Mouse (Mus musculus): Measurements from ENCODE around the gene Amn. TPM values are rescaled to one million over a fixed set of nuclear protein-coding genes. Genes with fewer than 3 reads are reported as not detected.

Amn gene
- not detected for total RNA-seq (2022)

DNA sequence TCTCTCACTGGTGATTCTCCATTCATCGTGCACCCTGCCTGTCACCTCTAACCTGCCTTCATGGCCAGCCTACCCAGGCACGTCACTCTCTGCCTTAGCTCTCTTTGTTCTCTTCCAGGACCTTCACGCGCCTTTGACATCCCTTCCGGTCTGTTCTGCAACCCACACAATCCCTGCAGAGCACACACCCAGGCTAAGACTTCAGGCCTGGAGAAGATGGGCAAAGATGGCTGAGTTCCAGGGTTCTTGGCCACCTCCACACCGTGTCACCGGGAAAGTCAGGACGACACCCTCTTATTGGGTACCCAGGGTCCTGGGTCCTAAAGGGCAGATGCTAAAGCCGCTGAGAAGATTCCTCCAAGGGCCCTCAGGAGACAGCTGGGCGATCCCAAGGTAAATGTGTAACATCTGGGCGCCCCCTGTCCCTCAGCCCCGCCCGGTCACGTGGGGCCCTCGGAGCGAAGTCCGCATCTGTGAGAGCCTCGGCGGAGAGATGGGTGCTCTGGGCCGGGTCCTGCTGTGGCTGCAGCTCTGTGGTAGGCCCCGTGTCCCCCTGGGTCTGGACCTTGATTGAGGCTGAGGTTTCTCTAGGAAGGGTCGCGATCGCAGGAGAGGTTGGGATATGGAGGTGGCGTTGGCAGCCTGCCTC lies at the start of gene Amn:
Gene Amn, plus strand, starts transcription at position 467 of the 649 bp plus-strand sequence.
- no peak for DNase-seq (ENCODE audit: low spot score in 2 of 2)

DNA sequence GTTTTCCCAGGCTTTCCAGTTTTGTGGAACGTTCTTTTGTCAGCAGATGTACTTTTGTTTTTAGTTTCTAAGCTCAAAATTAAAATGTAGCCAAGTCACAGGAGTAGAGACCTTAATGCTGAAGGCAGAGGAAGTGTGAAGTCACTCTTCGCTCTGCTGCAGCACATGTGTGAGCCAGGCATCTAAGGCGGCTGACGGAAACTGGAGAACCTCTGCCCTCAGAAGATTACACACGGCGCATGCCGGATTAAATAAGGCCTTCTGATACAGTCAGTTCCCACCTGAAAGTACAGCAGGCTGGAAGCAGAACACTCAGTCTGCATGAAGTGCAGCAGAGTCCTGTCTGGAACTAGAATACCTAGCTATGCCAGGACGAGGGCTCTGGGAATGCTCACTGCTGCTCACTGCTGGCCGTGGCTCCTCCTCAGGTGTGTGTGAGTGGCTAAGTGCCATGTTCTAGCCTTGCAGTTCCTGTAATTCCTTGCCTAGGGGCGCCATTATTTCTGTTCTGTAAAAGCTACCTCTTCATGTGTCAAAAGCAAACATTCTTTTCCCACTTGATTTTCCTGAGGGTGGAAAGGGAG lies 45.6 kb upstream of the Amn start:
- DNase-seq (ENCODE audit: low spot score in 2 of 2), result no peak

- no peak for DNase-seq (ENCODE audit: low spot score in 2 of 2)
These were observed 43.5 kb upstream of the Amn start for GRCm38 (mm10) chr12:111227410-111227809.

GRCm38 (mm10) chr12:111228488-111228887 lies 42.4 kb upstream of the Amn start:
- DNase-seq (ENCODE audit: low spot score in 2 of 2), result no peak

- DNase-seq (ENCODE audit: low spot score in 2 of 2), result no peak
These were observed 40.1 kb upstream of the Amn start for GRCm38 (mm10) chr12:111230793-111231192.

- no peak for DNase-seq (ENCODE audit: low spot score in 2 of 2)
These were observed 37.1 kb upstream of the Amn start for GRCm38 (mm10) chr12:111233798-111234197.

- DNase-seq (ENCODE audit: low spot score in 2 of 2), result no peak
These were observed 36.5 kb upstream of the Amn start for GRCm38 (mm10) chr12:111234383-111234782.

DNA sequence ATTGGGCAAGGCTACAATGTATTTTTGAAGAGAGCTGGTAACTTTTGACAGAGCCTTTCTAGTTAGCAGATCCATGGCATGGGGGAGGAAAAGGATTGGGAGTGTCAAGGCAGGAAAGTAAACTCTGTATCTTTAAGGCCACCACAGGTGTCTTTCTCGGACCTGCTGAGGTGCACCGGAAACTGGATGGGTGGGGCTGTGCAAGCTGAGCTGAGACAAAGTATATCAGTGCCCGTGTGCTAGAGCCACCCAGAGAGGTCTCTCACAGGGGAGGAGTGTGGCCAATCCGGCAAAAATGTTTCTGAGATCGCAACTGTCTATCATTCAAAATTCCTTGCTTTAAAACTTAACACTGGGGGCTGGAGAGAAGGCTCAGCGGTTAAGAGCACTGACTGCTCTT lies 35.3 kb upstream of the Amn start:
- DNase-seq (ENCODE audit: low spot score in 2 of 2), result no peak

DNA sequence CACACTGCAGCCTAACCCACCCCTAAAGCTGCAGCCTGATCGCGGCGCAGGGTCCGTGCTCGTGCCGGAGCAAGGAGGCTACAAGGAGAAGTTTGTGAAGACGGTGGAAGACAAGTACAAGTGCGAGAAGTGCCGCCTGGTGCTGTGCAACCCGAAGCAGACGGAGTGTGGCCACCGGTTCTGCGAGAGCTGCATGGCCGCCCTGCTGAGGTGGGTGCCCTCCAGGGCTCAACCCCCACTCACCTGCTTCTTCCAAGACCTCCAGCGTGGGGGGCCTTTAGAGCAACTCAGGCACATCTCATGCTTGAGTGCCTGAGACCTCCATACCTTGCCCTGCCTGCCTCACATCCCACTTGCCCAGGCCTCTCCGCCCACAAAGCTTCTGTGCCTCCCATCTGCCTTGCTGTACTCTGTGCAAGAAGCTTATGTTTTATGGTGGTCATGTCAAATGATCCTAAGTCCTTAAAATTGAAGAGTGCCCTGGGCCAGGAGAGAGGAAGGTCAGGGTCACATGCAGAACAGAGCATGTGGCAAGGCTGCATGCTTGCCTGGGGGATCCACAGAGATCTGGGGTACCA lies 33.2 kb upstream of the Amn start:
- no peak for DNase-seq (ENCODE audit: low spot score in 2 of 2)

DNA sequence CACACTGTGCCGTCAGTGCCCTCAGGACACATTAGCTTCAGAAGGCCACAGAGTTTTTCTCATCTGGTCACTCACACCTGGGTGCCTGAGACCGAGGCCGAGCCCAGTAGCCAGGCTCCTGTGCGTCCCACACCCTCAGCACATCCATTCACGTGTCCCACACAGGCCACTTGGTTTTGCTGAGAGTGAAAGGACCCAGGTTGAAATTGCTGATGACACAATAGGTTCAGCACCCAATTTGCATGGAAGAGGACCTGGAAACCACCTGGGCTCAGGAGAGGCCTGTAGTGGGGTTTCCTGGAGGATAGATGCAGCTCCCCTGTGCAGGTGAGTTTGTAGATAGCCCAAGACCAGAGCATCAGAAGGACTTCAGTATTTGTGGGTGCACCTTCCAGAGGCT lies 32.5 kb upstream of the Amn start:
- DNase-seq (ENCODE audit: low spot score in 2 of 2), result no peak

GRCm38 (mm10) chr12:111238778-111239177 lies 32.1 kb upstream of the Amn start:
- no peak for DNase-seq (ENCODE audit: low spot score in 2 of 2)

GRCm38 (mm10) chr12:111239930-111240329 lies 31.0 kb upstream of the Amn start:
- DNase-seq (ENCODE audit: low spot score in 2 of 2), result no peak

- DNase-seq (ENCODE audit: low spot score in 2 of 2), result no peak
These were observed 29.0 kb upstream of the Amn start for GRCm38 (mm10) chr12:111241916-111242315.

DNA sequence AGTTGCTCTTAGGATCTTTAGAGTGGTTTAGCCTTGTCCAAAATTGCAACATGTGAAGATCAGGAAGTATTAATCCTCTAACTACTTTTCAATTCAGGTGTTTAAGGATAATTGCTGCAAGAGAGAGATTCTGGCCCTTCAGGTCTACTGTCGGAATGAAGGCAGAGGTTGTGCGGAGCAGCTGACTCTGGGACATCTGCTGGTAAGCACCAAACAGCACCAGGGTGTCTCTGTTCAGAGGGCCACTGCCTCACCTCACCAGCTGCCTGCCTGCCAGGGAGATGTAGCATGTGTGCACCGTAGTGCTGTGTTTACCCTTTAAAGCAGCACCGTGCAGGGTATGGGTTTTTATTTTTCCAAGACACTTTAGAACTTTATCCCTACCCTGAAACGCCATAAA lies 28.5 kb upstream of the Amn start:
- no peak for DNase-seq (ENCODE audit: low spot score in 2 of 2)

GRCm38 (mm10) chr12:111243733-111244132 lies 27.2 kb upstream of the Amn start:
- no peak for DNase-seq (ENCODE audit: low spot score in 2 of 2)

DNA sequence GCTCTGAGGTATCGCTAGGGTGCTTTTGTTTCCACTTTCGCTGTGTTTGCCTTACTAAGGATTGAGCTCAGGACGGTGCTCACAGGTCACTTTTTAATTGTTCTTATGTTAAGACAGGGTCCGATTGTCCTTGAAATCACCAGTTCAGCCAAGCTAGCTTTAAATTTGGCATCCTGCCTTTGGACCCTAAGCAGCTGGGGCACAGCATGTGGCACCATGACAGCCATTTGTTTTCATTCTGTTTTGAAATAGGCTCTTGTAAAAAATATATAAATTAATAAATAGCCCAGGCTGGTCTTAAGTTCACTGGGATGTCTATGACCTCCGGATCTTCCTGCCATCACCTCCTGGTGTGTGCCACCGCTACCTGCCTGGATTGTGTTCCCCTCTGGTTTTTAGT lies 25.8 kb upstream of the Amn start:
- no peak for DNase-seq (ENCODE audit: low spot score in 2 of 2)

DNA sequence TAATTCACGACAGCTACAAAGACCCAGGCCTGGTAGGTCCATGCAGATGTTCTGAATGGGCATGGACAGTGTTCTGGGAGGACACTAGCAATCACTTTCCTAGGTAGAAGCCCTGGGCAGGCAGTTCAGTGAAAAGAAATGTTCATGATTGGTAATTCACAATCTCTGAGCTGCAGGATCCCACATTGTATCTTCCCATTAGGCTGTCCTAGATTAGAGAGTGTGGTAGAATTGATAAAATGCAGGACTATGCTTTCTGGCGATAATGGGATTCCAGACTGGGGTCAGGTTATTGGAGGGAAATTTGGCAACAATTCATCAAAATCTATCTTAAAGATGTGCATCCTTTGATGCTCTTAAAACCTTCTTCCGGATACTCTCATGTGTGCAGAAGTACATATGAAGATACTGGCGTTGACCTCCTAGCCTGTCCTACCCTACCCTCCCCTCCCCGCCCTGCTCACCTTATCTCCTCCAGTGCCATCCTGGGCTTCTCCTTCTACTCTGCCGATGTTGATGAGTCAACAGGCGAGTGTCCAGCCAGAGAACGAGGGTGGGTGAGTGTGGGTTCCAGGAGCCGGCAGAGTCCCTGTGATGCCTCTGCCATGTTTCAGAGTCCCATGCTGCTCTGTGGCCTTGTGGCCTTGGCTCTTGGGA lies 24.0 kb upstream of the Amn start:
- DNase-seq (ENCODE audit: low spot score in 2 of 2), result no peak

- DNase-seq (ENCODE audit: low spot score in 2 of 2), result no peak
These were observed 21.8 kb upstream of the Amn start for GRCm38 (mm10) chr12:111249095-111249494.

- no peak for DNase-seq (ENCODE audit: low spot score in 2 of 2)
These were observed 20.8 kb upstream of the Amn start for GRCm38 (mm10) chr12:111250116-111250515.

GRCm38 (mm10) chr12:111251227-111251626 lies 19.7 kb upstream of the Amn start:
- no peak for DNase-seq (ENCODE audit: low spot score in 2 of 2)

- DNase-seq (ENCODE audit: low spot score in 2 of 2), result no peak
These were observed 7.2 kb upstream of the Amn start for GRCm38 (mm10) chr12:111263650-111264049.

DNA sequence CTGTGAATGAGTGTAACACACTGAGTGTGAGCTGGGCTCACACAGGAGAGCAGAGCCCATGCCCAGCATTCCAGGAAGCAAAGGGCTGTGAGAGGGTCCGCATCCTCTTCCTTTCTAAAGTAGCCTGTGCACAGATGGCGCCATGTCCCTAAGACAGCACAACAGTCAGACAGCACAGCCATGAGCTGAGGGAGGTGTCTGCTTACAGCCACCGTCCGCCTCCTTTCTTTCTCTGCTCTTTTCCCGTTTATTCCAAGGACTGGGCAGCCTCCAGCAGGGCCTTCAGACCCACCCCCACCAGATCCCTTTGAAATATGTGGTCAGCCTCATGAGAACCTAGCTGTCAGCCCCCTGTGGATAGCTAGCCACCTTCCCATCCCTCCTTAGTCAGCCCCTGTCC lies 5.7 kb upstream of the Amn start:
- DNase-seq (ENCODE audit: low spot score in 2 of 2), result no peak

DNA sequence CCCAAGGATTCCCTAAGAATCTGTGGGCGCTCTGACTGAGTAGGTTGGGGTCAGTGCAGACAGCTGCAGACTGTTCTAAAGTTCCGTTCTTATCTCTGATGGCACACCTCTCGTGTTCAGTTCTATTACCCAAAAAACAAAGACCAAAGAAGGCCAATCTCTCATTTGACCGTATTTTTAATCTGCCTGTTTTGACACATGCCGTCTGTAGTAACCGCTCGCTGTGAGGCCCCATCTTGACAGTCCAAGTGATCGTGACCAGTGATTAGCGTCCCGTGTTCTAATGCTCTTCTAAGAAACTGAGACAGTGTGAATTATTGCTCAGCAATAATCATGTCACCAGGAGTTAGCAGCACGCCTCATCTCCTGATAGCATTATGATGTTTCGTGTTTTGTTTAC lies 4.3 kb upstream of the Amn start:
- DNase-seq (ENCODE audit: low spot score in 2 of 2), result no peak

Measured in gastrocnemius, adult 8-10 months (tissue).